Mouse (Mus musculus): ENCODE measurements around the gene Iffo1.

GRCm38 (mm10) chr6:125104223-125104622 lies 40.8 kb upstream of the Iffo1 start:
- no peak for TF ChIP-seq POLR2A (IDR thresholded peaks at IDR 0.05; ENCODE audit: borderline replicate concordance, extremely low read depth, insufficient read depth, insufficient read length, poor library complexity, severe bottlenecking)
- no peak for TF ChIP-seq CTCF (IDR thresholded peaks at IDR 0.05; ENCODE audit: borderline replicate concordance, extremely low read depth, insufficient read depth, insufficient read length)

Measured in brain, embryonic 14.5 days (tissue).